Mouse (Mus musculus): Measurements from ENCODE around the gene Cdhr3.

Cdhr3 gene

GRCm38 (mm10) chr12:33092775-33093174 lies at the start of gene Cdhr3:
Cdhr3 (minus strand) TSS chr12:33092875.
- no peak for DNase-seq (ENCODE audit: low read depth, low spot score)

GRCm38 (mm10) chr12:33139083-33139482 lies 46.4 kb upstream of the Cdhr3 start:
- DNase-seq (ENCODE audit: low read depth, low spot score), result no peak

- no peak for DNase-seq (ENCODE audit: low read depth, low spot score)
Observed at GRCm38 (mm10) chr12:33137857-33138256, 45.2 kb upstream of the Cdhr3 start.

GRCm38 (mm10) chr12:33131796-33132195 lies 39.1 kb upstream of the Cdhr3 start:
- DNase-seq (ENCODE audit: low read depth, low spot score), result no peak

- DNase-seq (ENCODE audit: low read depth, low spot score), result peak; percentile 56
Observed at GRCm38 (mm10) chr12:33130401-33130800, 37.7 kb upstream of the Cdhr3 start.

GRCm38 (mm10) chr12:33129410-33129809 lies 36.7 kb upstream of the Cdhr3 start:
- DNase-seq (ENCODE audit: low read depth, low spot score), result no peak

GRCm38 (mm10) chr12:33128702-33129101 lies 36.0 kb upstream of the Cdhr3 start:
- no peak for DNase-seq (ENCODE audit: low read depth, low spot score)

- no peak for DNase-seq (ENCODE audit: low read depth, low spot score)
Observed at GRCm38 (mm10) chr12:33128121-33128520, 35.4 kb upstream of the Cdhr3 start.

GRCm38 (mm10) chr12:33126243-33126642 lies 33.6 kb upstream of the Cdhr3 start:
- DNase-seq (ENCODE audit: low read depth, low spot score), result no peak

- DNase-seq (ENCODE audit: low read depth, low spot score), result no peak
Observed at GRCm38 (mm10) chr12:33125594-33126227, 33.0 kb upstream of the Cdhr3 start.

- no peak for DNase-seq (ENCODE audit: low read depth, low spot score)
Observed at GRCm38 (mm10) chr12:33118624-33119301, 26.1 kb upstream of the Cdhr3 start.

GRCm38 (mm10) chr12:33110894-33111471 lies 18.3 kb upstream of the Cdhr3 start:
- no peak for DNase-seq (ENCODE audit: low read depth, low spot score)

- DNase-seq (ENCODE audit: low read depth, low spot score), result no peak
Observed at GRCm38 (mm10) chr12:33109531-33109930, 16.9 kb upstream of the Cdhr3 start.

GRCm38 (mm10) chr12:33106438-33107167 lies 13.9 kb upstream of the Cdhr3 start:
- no peak for DNase-seq (ENCODE audit: low read depth, low spot score)

GRCm38 (mm10) chr12:33105724-33106123 lies 13.0 kb upstream of the Cdhr3 start:
- no peak for DNase-seq (ENCODE audit: low read depth, low spot score)

GRCm38 (mm10) chr12:33102342-33103115 lies 9.9 kb upstream of the Cdhr3 start:
- DNase-seq (ENCODE audit: low read depth, low spot score), result no peak

GRCm38 (mm10) chr12:33101627-33102026 lies 9.0 kb upstream of the Cdhr3 start:
- no peak for DNase-seq (ENCODE audit: low read depth, low spot score)

- no peak for DNase-seq (ENCODE audit: low read depth, low spot score)
Observed at GRCm38 (mm10) chr12:33096017-33096416, 3.3 kb upstream of the Cdhr3 start.

GRCm38 (mm10) chr12:33092196-33092595 lies 479 bp downstream of the Cdhr3 start:
- DNase-seq (ENCODE audit: low read depth, low spot score), result no peak

- DNase-seq (ENCODE audit: low read depth, low spot score), result no peak
Observed at GRCm38 (mm10) chr12:33086151-33086550, 6.5 kb downstream of the Cdhr3 start.

- no peak for DNase-seq (ENCODE audit: low read depth, low spot score)
Observed at GRCm38 (mm10) chr12:33084683-33085082, 8.0 kb downstream of the Cdhr3 start.

GRCm38 (mm10) chr12:33083362-33083761 lies 9.3 kb downstream of the Cdhr3 start:
- DNase-seq (ENCODE audit: low read depth, low spot score), result no peak
